Mouse (Mus musculus) forebrain, embryonic 14.5 days (tissue): ENCODE data around the gene Itfg2. TPM values are rescaled to one million over a fixed set of nuclear protein-coding genes. Genes with fewer than 3 reads are reported as not detected.

Source experiments
- ATAC-seq: fragments of 200-750 bp; cut with Nextera tagmentation; 2 replicates; pipeline ENCODE4 v1.8.0; 2017; ENCODE audit warnings: mild to moderate bottlenecking, moderate library complexity
- DNase-seq: peaks from one replicate; pipeline ENCODE4 v3.0.0-alpha.2; 2015; ENCODE audit warnings: low spot score
- H3K27ac ChIP-seq: fragments of 300-500 bp; sonication (generic); 2 replicates; pipeline ENCODE4 v1.5.1; 2014; ENCODE audit warnings: low read depth, mild to moderate bottlenecking, control low read depth, low read length, moderate library complexity
- H3K27me3 ChIP-seq: fragments of 300-500 bp; sonication (generic); replicated peaks from 2 replicates; pipeline ENCODE4 v1.6.1; 2014; ENCODE audit warnings: low read length, control low read depth, mixed read lengths; ENCODE audit not compliant: control insufficient read depth, insufficient read depth
- H3K36me3 ChIP-seq: fragments of 300-500 bp; sonication (generic); 2 replicates; pipeline ENCODE4 v1.6.1; 2014; ENCODE audit warnings: low read length, control low read depth; ENCODE audit not compliant: control insufficient read depth, insufficient read depth
- H3K4me1 ChIP-seq: fragments of 300-500 bp; sonication (generic); 2 replicates; pipeline ENCODE4 v1.6.1; 2014; ENCODE audit warnings: antibody characterized with exemption, low read length, control low read depth; ENCODE audit not compliant: control insufficient read depth, insufficient read depth
- H3K4me2 ChIP-seq: fragments of 300-500 bp; sonication (generic); 2 replicates; pipeline ENCODE4 v1.6.1; 2014; ENCODE audit warnings: mild to moderate bottlenecking, control low read depth, low read length
- H3K4me3 ChIP-seq: fragments of 300-500 bp; sonication (generic); 2 replicates; pipeline ENCODE4 v1.5.1; 2014; ENCODE audit warnings: low read depth, low read length, control low read depth
- H3K9ac ChIP-seq: fragments of 300-500 bp; sonication (generic); 2 replicates; pipeline ENCODE4 v1.6.1; 2014; ENCODE audit warnings: mild to moderate bottlenecking, low read length, control low read depth, moderate library complexity
- H3K9me3 ChIP-seq: fragments of 300-500 bp; sonication (generic); replicated peaks from 2 replicates; pipeline ENCODE4 v1.6.1; 2016; ENCODE audit warnings: low read length, control low read depth, mixed read lengths; ENCODE audit not compliant: control insufficient read depth
- WGBS: fragments of 180-500 bp; shearing (Covaris S2); extraction: QIAGEN DNeasy Blood & Tissue Kit; methylation state at CpG from one replicate; pipeline ENCODE4 v1.1.7; 2014; 5-methylcytosine and 5-hydroxymethylcytosine counted together
- polyA plus RNA-seq: library from polyadenylated mRNA; unstranded; fragments of >200 nt; fragmentation: Nextera tagmentation; extraction: Ambion mirVana; gene quantifications from 2 replicates; pipeline ENCODE4 v1.2.1, GENCODE M21; 2014

Itfg2 gene
- 28.0 and 32.1 TPM in 2 replicates for polyA plus RNA-seq

DNA sequence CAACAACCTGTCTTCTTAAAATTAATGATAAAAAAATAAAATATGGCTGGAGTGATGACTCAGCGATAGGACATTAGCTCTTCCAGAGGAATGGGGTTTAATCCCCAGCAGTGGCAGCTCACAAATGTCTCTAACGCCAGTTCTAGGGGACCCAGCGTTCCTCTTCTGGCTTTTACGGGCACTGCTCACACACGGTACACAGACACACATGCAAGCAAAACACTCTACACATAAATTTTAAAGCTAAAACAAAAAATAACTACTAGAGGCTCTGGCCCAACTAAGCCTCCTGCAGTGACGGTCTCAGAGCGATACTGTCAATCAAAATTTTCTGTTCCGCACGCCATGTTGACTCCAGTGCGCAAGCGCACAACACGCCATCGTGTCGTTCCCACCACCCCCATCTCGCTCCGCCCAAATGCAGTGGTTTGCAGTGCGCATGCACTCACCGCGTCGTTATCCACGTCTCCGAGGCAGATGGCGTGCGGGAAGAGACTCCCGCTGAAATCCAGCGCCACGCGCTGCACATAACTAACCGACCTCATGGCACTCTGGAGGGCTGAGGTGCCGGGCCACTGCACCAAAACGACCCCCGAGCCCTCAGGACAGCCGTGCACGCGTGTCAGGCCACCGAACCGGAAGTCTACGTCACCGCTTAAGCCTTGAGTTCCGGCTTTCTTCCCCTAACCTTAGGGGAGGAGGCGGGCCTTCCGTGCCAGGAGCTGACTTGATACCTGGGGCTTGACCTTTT lies at the start of gene Itfg2:
TSS of gene Itfg2 (minus strand) at position 663 of the 751 bp plus-strand sequence.
- Histone ChIP-seq H3K4me3 (peak within 1 kb of the TSS; percentile 55), H3K4me1 (peaks cover 3% of the 10 kb centered on the region; the same call in 1 of the 2 replicates), H3K9ac (peak within 1 kb of the TSS; percentile 75), H3K36me3 (peaks cover 15% of the 10 kb centered on the region), H3K4me2 (peak within 1 kb of the TSS; percentile 59), H3K9me3 (no peaks in the 10 kb centered on the region), H3K27me3 (no peaks in the 10 kb centered on the region), H3K27ac (peak within 1 kb of the TSS; percentile 97)
- ATAC-seq (peak; percentile 96), DNase-seq (peak; percentile 99)
- under 1% methylated on average over 42 of the region's 42 CpGs for WGBS

DNA sequence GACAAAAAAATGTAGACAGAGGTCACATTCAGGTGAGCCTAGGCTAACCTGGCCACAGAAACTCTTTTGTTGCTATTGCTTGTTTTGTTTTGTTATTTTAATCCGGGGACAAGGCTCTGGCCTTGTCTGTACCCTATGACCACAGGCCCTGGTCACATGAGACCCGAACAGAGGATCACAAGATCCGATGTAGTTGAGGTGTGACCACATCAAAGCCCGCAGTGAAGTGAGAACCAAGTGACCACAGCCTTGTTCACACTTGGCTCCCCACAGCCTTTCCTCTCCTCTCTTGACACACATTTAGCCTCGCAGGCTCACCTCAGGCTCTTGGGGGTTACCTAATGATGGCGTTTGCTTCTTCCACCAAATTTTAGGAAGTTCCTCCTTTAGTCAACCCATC lies 49.4 kb upstream of the Itfg2 start:
- Histone ChIP-seq H3K36me3 (no peaks in the 10 kb centered on the region), H3K27ac (no peak overlapping the region), H3K9ac (no peak overlapping the region), H3K9me3 (no peaks in the 10 kb centered on the region), H3K4me1 (no peaks in the 10 kb centered on the region), H3K27me3 (no peaks in the 10 kb centered on the region), H3K4me2 (no peak overlapping the region), H3K4me3 (no peak overlapping the region)
- 97% methylated on average over 6 of the region's 6 CpGs for WGBS
- ATAC-seq (no peak), DNase-seq (no peak)

- ATAC-seq (no peak), DNase-seq (no peak)
- Histone ChIP-seq H3K36me3 (no peaks in the 10 kb centered on the region), H3K4me3 (no peak overlapping the region), H3K27ac (no peak overlapping the region), H3K9ac (no peak overlapping the region), H3K4me2 (no peak overlapping the region), H3K4me1 (peaks cover 5% of the 10 kb centered on the region; the same call in 1 of the 2 replicates), H3K9me3 (no peaks in the 10 kb centered on the region), H3K27me3 (no peaks in the 10 kb centered on the region)
- 10% methylated on average over 10 of the region's 12 CpGs for WGBS
These were observed 44.7 kb upstream of the Itfg2 start for GRCm38 (mm10) chr6:128469451-128469850.

DNA sequence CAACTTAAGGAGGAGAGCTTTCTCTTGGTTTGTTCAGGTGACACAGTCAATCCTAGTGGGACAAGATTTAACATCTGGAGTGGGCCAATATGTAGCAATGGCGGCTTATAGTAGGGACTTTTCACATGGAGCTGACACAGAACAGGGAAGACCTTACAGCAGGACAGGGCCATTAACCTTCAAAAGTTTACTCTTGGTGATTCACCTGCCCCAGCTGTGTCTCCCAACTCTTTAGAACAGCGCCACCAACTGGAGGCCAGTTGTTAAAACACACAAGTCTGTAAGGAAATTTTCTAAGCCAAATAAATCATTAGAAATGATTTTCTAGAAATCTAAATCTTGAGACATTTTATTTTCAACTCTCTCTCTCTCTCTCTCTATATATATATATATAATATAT lies 42.6 kb upstream of the Itfg2 start:
- no peaks in the 10 kb centered on the region for H3K27me3 ChIP-seq
- 46% methylated on average over 2 of the region's 2 CpGs for WGBS
- H3K4me2 ChIP-seq, result no peak overlapping the region
- no peak overlapping the region for H3K9ac ChIP-seq
- H3K4me1 ChIP-seq, result peaks cover 5% of the 10 kb centered on the region; the same call in 1 of the 2 replicates
- no peaks in the 10 kb centered on the region for H3K9me3 ChIP-seq
- H3K4me3 ChIP-seq, result no peak overlapping the region
- H3K27ac ChIP-seq, result no peak overlapping the region
- no peaks in the 10 kb centered on the region for H3K36me3 ChIP-seq
- ATAC-seq, result no peak
- no peak for DNase-seq

DNA sequence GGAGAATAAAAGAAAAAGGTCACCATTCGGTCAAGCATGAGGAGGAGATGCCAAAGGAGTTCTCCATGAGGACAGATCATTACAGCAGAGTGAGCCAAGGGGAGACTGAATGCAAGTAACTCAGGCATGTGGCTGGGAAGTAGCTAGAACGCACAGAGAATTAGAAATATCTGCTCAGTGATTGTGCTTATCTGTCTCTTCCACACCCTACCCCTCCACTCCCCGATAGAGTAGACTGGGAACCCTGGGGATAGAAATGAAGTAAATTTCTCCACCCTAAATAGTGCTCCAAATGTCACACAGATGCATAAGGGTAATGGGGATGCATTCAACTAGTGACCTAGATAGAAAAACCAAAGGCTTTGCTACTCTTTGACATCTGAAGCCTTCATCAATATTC lies 41.8 kb upstream of the Itfg2 start:
- H3K27ac ChIP-seq, result no peak overlapping the region
- H3K4me1 ChIP-seq, result peaks cover 5% of the 10 kb centered on the region; the same call in 1 of the 2 replicates
- H3K27me3 ChIP-seq, result no peaks in the 10 kb centered on the region
- no peaks in the 10 kb centered on the region for H3K9me3 ChIP-seq
- no peaks in the 10 kb centered on the region for H3K36me3 ChIP-seq
- 68% methylated on average over 3 of the region's 3 CpGs for WGBS
- no peak overlapping the region for H3K4me2 ChIP-seq
- H3K4me3 ChIP-seq, result no peak overlapping the region
- H3K9ac ChIP-seq, result no peak overlapping the region
- DNase-seq (no peak), ATAC-seq (no peak)

GRCm38 (mm10) chr6:128466043-128466442 lies 41.3 kb upstream of the Itfg2 start:
- H3K27ac ChIP-seq, result no peak overlapping the region
- 9% methylated on average over 6 of the region's 7 CpGs for WGBS
- no peak overlapping the region for H3K4me2 ChIP-seq
- no peaks in the 10 kb centered on the region for H3K27me3 ChIP-seq
- H3K4me1 ChIP-seq, result peaks cover 5% of the 10 kb centered on the region; the same call in 1 of the 2 replicates
- no peak overlapping the region for H3K4me3 ChIP-seq
- no peaks in the 10 kb centered on the region for H3K9me3 ChIP-seq
- no peaks in the 10 kb centered on the region for H3K36me3 ChIP-seq
- DNase-seq, result peak; percentile 32
- peak; percentile 55 for ATAC-seq
- H3K9ac ChIP-seq, result no peak overlapping the region

- no peak overlapping the region for H3K4me3 ChIP-seq
- no peaks in the 10 kb centered on the region for H3K27me3 ChIP-seq
- peaks cover 5% of the 10 kb centered on the region; the same call in 1 of the 2 replicates for H3K4me1 ChIP-seq
- H3K9ac ChIP-seq, result no peak overlapping the region
- no peak overlapping the region for H3K27ac ChIP-seq
- no peaks in the 10 kb centered on the region for H3K36me3 ChIP-seq
- DNase-seq (no peak), ATAC-seq (no peak)
- 82% methylated on average over 4 of the region's 4 CpGs for WGBS
- no peak overlapping the region for H3K4me2 ChIP-seq
- H3K9me3 ChIP-seq, result no peaks in the 10 kb centered on the region
These were observed 40.3 kb upstream of the Itfg2 start for GRCm38 (mm10) chr6:128464996-128465395.

DNA sequence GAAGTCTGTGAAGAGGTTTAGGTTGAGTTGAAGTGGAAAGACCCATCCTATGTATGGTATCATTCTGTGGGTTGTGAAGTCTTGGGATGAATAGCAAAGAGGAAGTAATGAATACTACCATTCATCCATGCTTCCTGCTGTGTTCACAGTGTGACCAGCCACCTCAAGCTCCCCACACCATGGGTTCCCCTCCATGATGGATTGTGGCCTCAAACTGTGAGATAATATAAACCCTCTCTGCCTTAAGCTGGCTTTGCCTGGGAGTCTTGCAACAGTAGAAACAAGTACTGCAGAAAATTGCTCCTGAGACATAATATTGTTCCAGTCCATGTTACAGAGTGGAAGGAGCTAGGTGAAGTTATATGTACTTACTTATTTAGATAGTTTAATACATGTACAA lies 36.9 kb upstream of the Itfg2 start:
- Histone ChIP-seq H3K4me3 (no peak overlapping the region), H3K9me3 (no peaks in the 10 kb centered on the region), H3K9ac (no peak overlapping the region), H3K36me3 (no peaks in the 10 kb centered on the region), H3K27me3 (no peaks in the 10 kb centered on the region), H3K27ac (no peak overlapping the region), H3K4me1 (peaks cover 5% of the 10 kb centered on the region; the same call in 1 of the 2 replicates), H3K4me2 (no peak overlapping the region)
- ATAC-seq (no peak), DNase-seq (no peak)

GRCm38 (mm10) chr6:128460729-128461503 lies 36.2 kb upstream of the Itfg2 start:
- DNase-seq (no peak), ATAC-seq (no peak)
- Histone ChIP-seq H3K9ac (no peak overlapping the region), H3K27me3 (no peaks in the 10 kb centered on the region), H3K4me2 (no peak overlapping the region), H3K4me3 (no peak overlapping the region), H3K9me3 (no peaks in the 10 kb centered on the region), H3K4me1 (peaks cover 3% of the 10 kb centered on the region; the same call in 1 of the 2 replicates), H3K27ac (no peak overlapping the region), H3K36me3 (no peaks in the 10 kb centered on the region)
- WGBS, result 71% methylated on average over 14 of the region's 14 CpGs
